Mouse (Mus musculus): ENCODE results near the gene Phf3. TPM values are rescaled to one million over a fixed set of nuclear protein-coding genes. Genes with fewer than 3 reads are reported as not detected.

Gene Phf3
- polyA plus RNA-seq, 1 experiment: 10.1 TPM

- Histone ChIP-seq H3ac (ENCODE audit: control insufficient read depth, insufficient read length) (no peak overlapping the region), H3K27me3 (ENCODE audit: control insufficient read depth, insufficient read depth, insufficient read length) (no peaks in the 10 kb centered on the region), H3K79me2 (ENCODE audit: control insufficient read depth, insufficient read depth) (no peaks in the 10 kb centered on the region), H3K4me3 (no peak overlapping the region), H3K36me3 (ENCODE audit: control insufficient read depth, insufficient read depth) (no peaks in the 10 kb centered on the region), H3K4me2 (ENCODE audit: low read depth) (no peak overlapping the region)
- TF ChIP-seq MYOG (IDR thresholded peaks at IDR 0.05; ENCODE audit: control insufficient read depth in 1 of 3, insufficient read depth in 1 of 3, insufficient read length in 2 of 3, low read depth in 2 of 3) (no peak), REST (IDR thresholded peaks at IDR 0.05; ENCODE audit: insufficient read depth, insufficient read length) (no peak), MYOD1 (IDR thresholded peaks at IDR 0.05; ENCODE audit: control insufficient read depth in 1 of 3, insufficient read length in 2 of 3, low read depth in 2 of 3) (no peak), E2F4 (IDR thresholded peaks at IDR 0.05; ENCODE audit: insufficient read depth) (no peak)
These were observed 83.5 kb downstream of the Phf3 start for GRCm38 (mm10) chr1:30790220-30790619.

GRCm38 (mm10) chr1:30789689-30790088 lies 84.0 kb downstream of the Phf3 start:
- no peaks in the 10 kb centered on the region for H3K27me3 ChIP-seq (ENCODE audit: control insufficient read depth, insufficient read depth, insufficient read length)
- no peak for TF ChIP-seq SRF (IDR thresholded peaks at IDR 0.05; ENCODE audit: control insufficient read depth, insufficient read length, low read depth)
- TF ChIP-seq USF1 (IDR thresholded peaks at IDR 0.05; ENCODE audit: low read depth): no peak
- no peak overlapping the region for H3K4me3 ChIP-seq
- H3K4me2 ChIP-seq (ENCODE audit: low read depth): no peak overlapping the region
- H3K79me2 ChIP-seq (ENCODE audit: control insufficient read depth, insufficient read depth): no peaks in the 10 kb centered on the region
- no peaks in the 10 kb centered on the region for H3K36me3 ChIP-seq (ENCODE audit: control insufficient read depth, insufficient read depth)
- no peak overlapping the region for H3ac ChIP-seq (ENCODE audit: control insufficient read depth, insufficient read length)

- no peaks in the 10 kb centered on the region for H3K79me2 ChIP-seq (ENCODE audit: control insufficient read depth, insufficient read depth)
- H3K4me2 ChIP-seq (ENCODE audit: low read depth): no peak overlapping the region
- no peak for TF ChIP-seq SRF (IDR thresholded peaks at IDR 0.05; ENCODE audit: control insufficient read depth, insufficient read length, low read depth)
- no peak for TF ChIP-seq TCF3 (IDR thresholded peaks at IDR 0.05; ENCODE audit: insufficient read length, low read depth)
- TF ChIP-seq CEBPB (IDR thresholded peaks at IDR 0.05; ENCODE audit: insufficient read depth, poor library complexity, severe bottlenecking): no peak
- H3K27me3 ChIP-seq (ENCODE audit: control insufficient read depth, insufficient read depth, insufficient read length): no peaks in the 10 kb centered on the region
- H3K4me3 ChIP-seq: no peak overlapping the region
- no peaks in the 10 kb centered on the region for H3K36me3 ChIP-seq (ENCODE audit: control insufficient read depth, insufficient read depth)
- H3ac ChIP-seq (ENCODE audit: control insufficient read depth, insufficient read length): no peak overlapping the region
These were observed 84.7 kb downstream of the Phf3 start for GRCm38 (mm10) chr1:30789001-30789400.

- Histone ChIP-seq H3K4me2 (ENCODE audit: low read depth) (no peak overlapping the region), H3K4me3 (no peak overlapping the region)
These were observed 87.1 kb downstream of the Phf3 start for GRCm38 (mm10) chr1:30786583-30786982.

GRCm38 (mm10) chr1:30783741-30784140 lies 90.0 kb downstream of the Phf3 start:
- no peaks in the 10 kb centered on the region for H3K36me3 ChIP-seq (ENCODE audit: control insufficient read depth, insufficient read depth)
- H3ac ChIP-seq (ENCODE audit: control insufficient read depth, insufficient read length): no peak overlapping the region
- H3K4me3 ChIP-seq: no peak overlapping the region
- H3K27me3 ChIP-seq (ENCODE audit: control insufficient read depth, insufficient read depth, insufficient read length): no peaks in the 10 kb centered on the region
- no peak for TF ChIP-seq USF1 (IDR thresholded peaks at IDR 0.05; ENCODE audit: low read depth)
- no peak for TF ChIP-seq MAX (IDR thresholded peaks at IDR 0.05; ENCODE audit: low read depth)
- no peak overlapping the region for H3K4me2 ChIP-seq (ENCODE audit: low read depth)
- no peaks in the 10 kb centered on the region for H3K79me2 ChIP-seq (ENCODE audit: control insufficient read depth, insufficient read depth)

More at GRCm38 (mm10) chr1:30786583-30786982, 87.1 kb downstream of the Phf3 start:
- no peaks in the 10 kb centered on the region for H3K36me3 ChIP-seq (ENCODE audit: control insufficient read depth, insufficient read depth)
- TF ChIP-seq MYOG (IDR thresholded peaks at IDR 0.05; ENCODE audit: control insufficient read depth in 1 of 3, insufficient read depth in 1 of 3, insufficient read length in 2 of 3, low read depth in 2 of 3): no peak
- TF ChIP-seq REST (IDR thresholded peaks at IDR 0.05; ENCODE audit: insufficient read depth, insufficient read length): no peak
- TF ChIP-seq SRF (IDR thresholded peaks at IDR 0.05; ENCODE audit: control insufficient read depth, insufficient read length, low read depth): no peak
- no peak for TF ChIP-seq TCF3 (IDR thresholded peaks at IDR 0.05; ENCODE audit: insufficient read length, low read depth)
- TF ChIP-seq TCF12 (IDR thresholded peaks at IDR 0.05; ENCODE audit: insufficient read depth, poor library complexity, severe bottlenecking): no peak
- no peak for TF ChIP-seq CEBPB (IDR thresholded peaks at IDR 0.05; ENCODE audit: insufficient read depth, poor library complexity, severe bottlenecking)
- no peak for TF ChIP-seq MYOD1 (IDR thresholded peaks at IDR 0.05; ENCODE audit: control insufficient read depth in 1 of 3, insufficient read length in 2 of 3, low read depth in 2 of 3)
- TF ChIP-seq POLR2A (IDR thresholded peaks at IDR 0.05; ENCODE audit: insufficient read length, low read depth): no peak
- no peak for TF ChIP-seq POLR2AphosphoS2 (IDR thresholded peaks at IDR 0.05; ENCODE audit: insufficient read length, low read depth)
- TF ChIP-seq USF1 (IDR thresholded peaks at IDR 0.05; ENCODE audit: low read depth): no peak
- no peak for TF ChIP-seq E2F4 (IDR thresholded peaks at IDR 0.05; ENCODE audit: insufficient read depth)
- TF ChIP-seq MAX (IDR thresholded peaks at IDR 0.05; ENCODE audit: low read depth): no peak
- no peak overlapping the region for H3ac ChIP-seq (ENCODE audit: control insufficient read depth, insufficient read length)
- no peaks in the 10 kb centered on the region for H3K79me2 ChIP-seq (ENCODE audit: control insufficient read depth, insufficient read depth)
- H3K27me3 ChIP-seq (ENCODE audit: control insufficient read depth, insufficient read depth, insufficient read length): no peaks in the 10 kb centered on the region

- H3K4me2 ChIP-seq (ENCODE audit: low read depth): no peak overlapping the region
- H3K36me3 ChIP-seq (ENCODE audit: control insufficient read depth, insufficient read depth): no peaks in the 10 kb centered on the region
- no peaks in the 10 kb centered on the region for H3K79me2 ChIP-seq (ENCODE audit: control insufficient read depth, insufficient read depth)
- TF ChIP-seq MYOG (IDR thresholded peaks at IDR 0.05; ENCODE audit: control insufficient read depth in 1 of 3, insufficient read depth in 1 of 3, insufficient read length in 2 of 3, low read depth in 2 of 3) (no peak), POLR2A (IDR thresholded peaks at IDR 0.05; ENCODE audit: insufficient read length, low read depth) (no peak), SRF (IDR thresholded peaks at IDR 0.05; ENCODE audit: control insufficient read depth, insufficient read length, low read depth) (no peak), E2F4 (IDR thresholded peaks at IDR 0.05; ENCODE audit: insufficient read depth) (no peak), USF1 (IDR thresholded peaks at IDR 0.05; ENCODE audit: low read depth) (no peak), TCF3 (IDR thresholded peaks at IDR 0.05; ENCODE audit: insufficient read length, low read depth) (no peak), CEBPB (IDR thresholded peaks at IDR 0.05; ENCODE audit: insufficient read depth, poor library complexity, severe bottlenecking) (no peak), MAX (IDR thresholded peaks at IDR 0.05; ENCODE audit: low read depth) (no peak), TCF12 (IDR thresholded peaks at IDR 0.05; ENCODE audit: insufficient read depth, poor library complexity, severe bottlenecking) (no peak)
- H3K4me3 ChIP-seq: no peak overlapping the region
- no peak overlapping the region for H3ac ChIP-seq (ENCODE audit: control insufficient read depth, insufficient read length)
- H3K27me3 ChIP-seq (ENCODE audit: control insufficient read depth, insufficient read depth, insufficient read length): no peaks in the 10 kb centered on the region
These were observed 93.4 kb downstream of the Phf3 start for GRCm38 (mm10) chr1:30780293-30780692.

Data from myocyte (in vitro differentiated cells).